Mouse (Mus musculus) kidney, embryonic 16.5 days (tissue): ENCODE measurements at regions not wholly inside any gene's neighbourhood (a gene's known extent, or its start where the extent isn't known, plus 50 kb on each side); places are given as distances from the start of the nearest gene placed in this dataset.

Source experiments
- ATAC-seq: fragments of 200-750 bp; cut with Nextera tagmentation; 2 replicates; pipeline ENCODE4 v1.8.0; 2017; ENCODE audit warnings: moderate TSS enrichment; ENCODE audit not compliant: low FRiP score, low TSS enrichment
- H3K27ac ChIP-seq: fragments of 300-500 bp; sonication (generic); 2 replicates; pipeline ENCODE4 v1.5.1; 2014; ENCODE audit warnings: low read length
- H3K27me3 ChIP-seq: fragments of 300-500 bp; sonication (generic); 2 replicates; pipeline ENCODE4 v1.6.1; 2014; ENCODE audit warnings: low read length, control low read depth, mixed read lengths; ENCODE audit not compliant: insufficient read depth
- H3K36me3 ChIP-seq: fragments of 300-500 bp; sonication (generic); 2 replicates; pipeline ENCODE4 v1.6.1; 2014; ENCODE audit warnings: low read length, control low read depth, mixed read lengths; ENCODE audit not compliant: insufficient read depth
- H3K4me1 ChIP-seq: fragments of 300-500 bp; sonication (generic); 2 replicates; pipeline ENCODE4 v1.6.1; 2014; ENCODE audit warnings: low read length, control low read depth, mixed read lengths; ENCODE audit not compliant: insufficient read depth
- H3K4me2 ChIP-seq: fragments of 300-500 bp; sonication (generic); replicated peaks from 2 replicates; pipeline ENCODE4 v1.6.1; 2014; ENCODE audit warnings: low read depth, low read length
- H3K4me3 ChIP-seq: fragments of 300-500 bp; sonication (generic); 2 replicates; pipeline ENCODE4 v1.5.1; 2014; ENCODE audit warnings: mild to moderate bottlenecking, low read length
- H3K9ac ChIP-seq: fragments of 300-500 bp; sonication (generic); replicated peaks from 2 replicates; pipeline ENCODE4 v1.6.1; 2014; ENCODE audit warnings: low read length
- H3K9me3 ChIP-seq: fragments of 300-500 bp; sonication (generic); 2 replicates; pipeline ENCODE4 v1.6.1; 2016; ENCODE audit warnings: low read length, control low read depth
- WGBS: fragments of 180-500 bp; shearing (Covaris S2); extraction: QIAGEN DNeasy Blood & Tissue Kit; methylation state at CpG from one replicate; pipeline ENCODE4 v1.1.7; 2014; 5-methylcytosine and 5-hydroxymethylcytosine counted together

DNA sequence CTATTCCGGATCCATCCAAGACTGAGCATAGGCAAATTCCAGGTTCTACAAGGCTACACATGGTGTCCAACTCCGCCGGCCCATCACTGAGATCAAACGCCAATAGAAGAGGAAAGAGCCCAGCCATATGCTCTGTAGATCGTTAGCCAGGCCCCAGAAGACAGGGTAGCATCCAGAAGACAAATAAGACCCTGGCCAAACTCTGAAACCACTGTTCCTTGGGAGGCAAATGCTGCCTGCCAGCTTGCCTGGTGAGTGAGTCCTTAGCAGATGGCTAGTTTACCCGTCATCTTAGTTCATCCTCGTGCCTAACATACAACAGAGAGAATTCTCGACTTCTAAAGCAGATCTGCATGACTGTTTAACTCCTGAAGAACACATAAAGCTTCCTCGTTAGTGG lies 109.4 kb upstream of the Arid2 start:
- WGBS: 72% methylated on average over 9 of the region's 9 CpGs
- no peaks in the 10 kb centered on the region for H3K9me3 ChIP-seq
- H3K27me3 ChIP-seq: no peaks in the 10 kb centered on the region
- no peaks in the 10 kb centered on the region for H3K4me1 ChIP-seq
- no peaks in the 10 kb centered on the region for H3K36me3 ChIP-seq
- no peak overlapping the region for H3K27ac ChIP-seq
- H3K9ac ChIP-seq: no peak overlapping the region
- no peak overlapping the region for H3K4me2 ChIP-seq
- ATAC-seq: no peak
- no peak overlapping the region for H3K4me3 ChIP-seq

DNA sequence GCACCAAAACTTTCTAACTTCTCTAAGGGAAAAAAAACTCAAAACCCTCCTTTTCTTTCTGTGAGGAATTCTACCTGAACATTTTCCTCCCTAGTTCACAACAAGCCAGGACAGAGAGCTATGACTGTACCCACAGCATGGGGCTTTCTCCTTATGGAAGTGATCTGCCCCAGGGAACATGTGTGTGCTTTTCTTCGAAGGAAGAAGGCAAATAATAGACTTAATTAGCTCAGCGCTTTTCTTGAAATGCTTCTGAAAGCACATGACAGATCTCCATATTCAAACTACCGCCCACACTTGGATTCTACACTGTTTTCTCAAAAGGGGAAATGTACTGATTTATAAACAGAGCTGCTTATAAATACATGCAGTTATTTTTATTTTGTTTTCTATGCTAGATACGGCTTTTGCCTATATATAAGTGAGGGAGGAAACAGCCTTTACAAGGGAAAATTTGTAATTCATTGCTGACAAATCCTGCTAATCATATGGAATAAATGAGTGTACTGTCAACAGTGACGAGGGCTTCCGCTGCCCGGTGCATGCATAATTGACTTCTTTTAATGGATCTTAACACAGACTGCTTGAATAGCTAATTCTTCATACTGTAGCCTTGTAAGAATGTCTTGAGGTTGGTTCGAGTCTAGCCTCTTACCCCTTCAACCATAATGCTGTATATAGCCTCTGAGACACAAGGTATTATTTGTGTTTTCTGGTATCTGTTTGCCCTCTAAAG lies 108.8 kb upstream of the Arid2 start:
- Histone ChIP-seq H3K4me2 (no peak overlapping the region), H3K9ac (no peak overlapping the region), H3K27me3 (no peaks in the 10 kb centered on the region), H3K9me3 (no peaks in the 10 kb centered on the region), H3K36me3 (no peaks in the 10 kb centered on the region), H3K4me3 (no peak overlapping the region), H3K27ac (no peak overlapping the region), H3K4me1 (no peaks in the 10 kb centered on the region)
- 67% methylated on average over 8 of the region's 8 CpGs for WGBS
- ATAC-seq: no peak

DNA sequence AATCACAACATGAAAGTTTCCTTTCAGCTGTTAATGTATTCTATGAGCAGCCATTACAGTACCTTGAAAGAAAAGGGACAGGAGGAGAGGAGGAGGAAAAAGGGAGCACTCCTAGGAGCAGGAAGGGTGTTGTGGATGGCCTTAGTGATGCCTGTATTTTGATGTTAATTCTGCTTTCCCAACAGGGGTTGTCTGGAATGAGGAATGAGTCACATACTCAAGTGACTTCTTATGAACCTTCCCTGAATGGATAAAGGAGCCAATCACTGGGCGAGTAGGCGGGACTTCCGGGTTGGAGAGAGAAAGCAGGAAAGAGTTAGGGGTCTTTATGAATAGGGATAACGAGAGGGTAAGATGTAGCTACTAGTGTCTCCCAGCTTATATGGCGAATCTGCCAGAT lies 107.8 kb upstream of the Arid2 start:
- Histone ChIP-seq H3K4me2 (no peak overlapping the region), H3K36me3 (no peaks in the 10 kb centered on the region), H3K4me3 (no peak overlapping the region), H3K9me3 (no peaks in the 10 kb centered on the region), H3K9ac (no peak overlapping the region), H3K27me3 (no peaks in the 10 kb centered on the region), H3K4me1 (no peaks in the 10 kb centered on the region), H3K27ac (no peak overlapping the region)
- no peak for ATAC-seq
- WGBS: 87% methylated on average over 5 of the region's 5 CpGs

DNA sequence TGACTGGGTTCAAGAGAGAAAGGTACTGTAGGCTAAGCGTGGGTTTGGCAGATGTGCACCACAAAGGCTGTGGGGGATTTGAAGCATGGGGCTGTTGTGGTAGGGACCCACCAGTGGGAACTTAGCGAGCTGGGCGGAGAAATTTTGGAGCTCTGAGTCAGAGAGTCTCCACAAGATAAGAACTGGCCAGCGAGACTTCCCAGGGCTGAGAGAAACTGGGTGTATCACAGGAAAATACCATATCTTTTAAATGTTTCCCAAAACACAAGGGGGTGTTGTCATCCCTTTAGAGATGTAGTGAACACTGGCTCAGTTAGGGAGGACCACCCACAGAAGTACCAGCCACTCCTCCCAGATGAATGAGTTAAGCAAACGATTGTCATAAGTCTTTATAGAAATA lies 107.3 kb upstream of the Arid2 start:
- Histone ChIP-seq H3K36me3 (no peaks in the 10 kb centered on the region), H3K4me2 (no peak overlapping the region), H3K27ac (no peak overlapping the region), H3K4me3 (no peak overlapping the region), H3K27me3 (no peaks in the 10 kb centered on the region), H3K4me1 (no peaks in the 10 kb centered on the region), H3K9me3 (no peaks in the 10 kb centered on the region), H3K9ac (no peak overlapping the region)
- ATAC-seq: no peak
- 87% methylated on average over 5 of the region's 5 CpGs for WGBS

DNA sequence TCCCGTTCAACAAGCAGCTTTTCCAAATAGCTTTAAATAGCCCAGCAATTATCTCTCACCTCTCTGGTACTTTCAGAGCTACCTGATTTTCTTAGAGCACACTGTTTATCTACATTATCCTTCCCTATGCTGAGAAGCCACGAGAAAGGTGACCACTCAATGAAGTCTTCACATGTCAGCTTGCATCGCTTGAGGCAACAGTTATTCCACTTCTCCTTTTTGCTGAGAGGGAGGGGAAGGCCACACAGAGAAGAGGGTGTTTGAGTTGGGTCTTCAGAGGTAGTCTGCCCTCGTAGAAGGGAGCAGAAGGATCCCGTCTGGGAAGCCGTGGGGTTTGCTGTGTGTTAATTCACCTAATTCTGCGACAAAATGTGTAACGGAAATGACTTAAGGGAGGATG lies 106.3 kb upstream of the Arid2 start:
- WGBS: 86% methylated on average over 8 of the region's 8 CpGs
- H3K9ac ChIP-seq: no peak overlapping the region
- no peaks in the 10 kb centered on the region for H3K27me3 ChIP-seq
- no peaks in the 10 kb centered on the region for H3K36me3 ChIP-seq
- no peak overlapping the region for H3K4me3 ChIP-seq
- H3K9me3 ChIP-seq: no peaks in the 10 kb centered on the region
- no peak overlapping the region for H3K4me2 ChIP-seq
- peaks cover 4% of the 10 kb centered on the region; the same call in 1 of the 2 replicates for H3K4me1 ChIP-seq
- no peak overlapping the region for H3K27ac ChIP-seq
- ATAC-seq: no peak

DNA sequence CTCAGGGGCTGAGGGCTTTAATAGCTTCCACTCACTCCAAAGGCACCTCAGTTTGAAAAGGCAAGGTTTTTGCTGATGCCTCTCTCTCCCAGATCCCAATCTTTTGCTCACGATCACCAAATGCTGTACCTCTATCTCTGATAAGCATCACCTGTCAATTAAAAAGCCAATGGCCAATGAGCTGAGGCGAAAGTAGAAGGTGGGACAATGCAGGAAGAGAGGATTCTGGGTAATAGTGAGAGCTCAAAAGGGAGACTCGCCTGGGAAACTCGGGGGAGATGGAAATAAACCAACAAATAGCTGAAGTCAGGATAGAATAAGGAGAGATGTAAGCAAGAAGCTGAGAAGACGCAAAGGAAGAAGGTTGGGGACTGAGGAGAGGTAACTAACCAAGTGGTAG lies 105.0 kb upstream of the Arid2 start:
- no peaks in the 10 kb centered on the region for H3K36me3 ChIP-seq
- H3K27ac ChIP-seq: no peak overlapping the region
- H3K27me3 ChIP-seq: no peaks in the 10 kb centered on the region
- no peaks in the 10 kb centered on the region for H3K9me3 ChIP-seq
- no peak overlapping the region for H3K4me3 ChIP-seq
- ATAC-seq: no peak
- H3K9ac ChIP-seq: no peak overlapping the region
- H3K4me1 ChIP-seq: peaks cover 4% of the 10 kb centered on the region; the same call in 1 of the 2 replicates
- WGBS: 75% methylated on average over 5 of the region's 5 CpGs
- H3K4me2 ChIP-seq: no peak overlapping the region

DNA sequence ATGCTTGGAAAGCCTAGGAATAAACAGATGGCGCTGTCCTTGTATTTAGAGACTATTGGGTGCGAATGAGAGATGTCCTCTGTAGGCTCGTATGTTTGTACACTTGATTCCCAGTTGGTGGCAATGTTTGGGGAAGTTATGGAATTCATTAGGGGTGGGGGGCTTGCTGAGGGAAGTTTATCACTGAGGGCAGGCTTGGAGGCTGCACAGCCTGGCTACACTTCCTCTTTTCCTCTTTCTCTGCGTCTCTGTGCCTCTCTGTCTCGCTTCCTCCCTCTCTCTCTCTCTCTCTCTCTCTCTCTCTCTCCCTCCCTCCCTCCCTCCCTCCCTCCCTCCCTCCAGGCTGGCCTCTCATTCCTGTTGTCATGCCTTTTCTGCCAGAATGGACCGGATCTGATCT lies 104.2 kb upstream of the Arid2 start:
- H3K9ac ChIP-seq: no peak overlapping the region
- WGBS: 74% methylated on average over 6 of the region's 6 CpGs
- no peak for ATAC-seq

DNA sequence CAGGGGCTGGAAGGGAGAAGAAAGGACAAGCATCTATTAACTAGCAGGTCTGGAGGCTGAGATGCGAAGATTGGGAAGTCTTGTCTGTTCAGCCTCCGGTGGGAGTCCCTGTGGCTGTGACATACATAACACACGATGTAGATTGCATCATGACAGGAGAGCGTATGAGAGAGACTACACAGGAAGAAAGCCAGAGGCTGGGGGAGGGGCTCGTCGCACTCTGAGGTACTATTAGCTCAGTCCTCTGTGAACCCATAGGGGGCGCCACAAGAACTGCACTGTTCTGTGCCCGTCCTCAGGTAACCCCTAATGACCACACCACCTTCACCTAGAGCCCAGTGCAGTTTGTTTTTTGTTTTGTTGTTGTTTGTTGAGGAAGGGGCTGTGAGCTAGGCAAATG lies 102.7 kb upstream of the Arid2 start:
- Histone ChIP-seq H3K9me3 (no peaks in the 10 kb centered on the region), H3K4me1 (peaks cover 4% of the 10 kb centered on the region; the same call in 1 of the 2 replicates), H3K27me3 (no peaks in the 10 kb centered on the region), H3K4me2 (no peak overlapping the region), H3K27ac (no peak overlapping the region), H3K36me3 (no peaks in the 10 kb centered on the region), H3K4me3 (no peak overlapping the region), H3K9ac (no peak overlapping the region)
- ATAC-seq: no peak
- 80% methylated on average over 8 of the region's 8 CpGs for WGBS

More for the DNA sequence above, 104.2 kb upstream of the Arid2 start:
- H3K27ac ChIP-seq: no peak overlapping the region
- no peaks in the 10 kb centered on the region for H3K27me3 ChIP-seq
- no peak overlapping the region for H3K4me3 ChIP-seq
- peaks cover 4% of the 10 kb centered on the region; the same call in 1 of the 2 replicates for H3K4me1 ChIP-seq
- H3K36me3 ChIP-seq: no peaks in the 10 kb centered on the region
- H3K9me3 ChIP-seq: no peaks in the 10 kb centered on the region
- H3K4me2 ChIP-seq: no peak overlapping the region

DNA sequence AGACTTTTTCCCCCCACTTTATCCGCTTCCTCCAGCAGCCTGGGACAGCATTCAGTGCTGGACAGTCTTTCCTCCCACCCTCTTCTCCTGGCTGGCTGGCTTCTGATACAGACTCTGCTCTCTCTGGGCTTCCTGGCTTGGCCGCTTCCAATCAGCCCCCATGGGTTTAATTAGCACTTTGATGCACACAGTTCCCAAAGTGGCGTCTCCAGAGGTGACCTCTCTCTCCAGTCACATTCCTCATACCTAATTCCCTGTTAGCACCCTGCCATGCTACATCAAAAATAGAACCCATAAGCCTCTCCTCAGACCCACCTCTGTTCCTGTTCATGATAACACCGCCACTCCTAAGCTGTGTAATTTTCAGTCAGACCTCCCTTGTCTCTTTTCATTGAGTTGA lies 101.9 kb upstream of the Arid2 start:
- Histone ChIP-seq H3K27me3 (no peaks in the 10 kb centered on the region), H3K4me3 (no peak overlapping the region), H3K9ac (no peak overlapping the region), H3K4me1 (peaks cover 4% of the 10 kb centered on the region; the same call in 1 of the 2 replicates), H3K9me3 (no peaks in the 10 kb centered on the region), H3K27ac (no peak overlapping the region), H3K4me2 (no peak overlapping the region), H3K36me3 (no peaks in the 10 kb centered on the region)
- 43% methylated on average over 4 of the region's 4 CpGs for WGBS
- no peak for ATAC-seq

DNA sequence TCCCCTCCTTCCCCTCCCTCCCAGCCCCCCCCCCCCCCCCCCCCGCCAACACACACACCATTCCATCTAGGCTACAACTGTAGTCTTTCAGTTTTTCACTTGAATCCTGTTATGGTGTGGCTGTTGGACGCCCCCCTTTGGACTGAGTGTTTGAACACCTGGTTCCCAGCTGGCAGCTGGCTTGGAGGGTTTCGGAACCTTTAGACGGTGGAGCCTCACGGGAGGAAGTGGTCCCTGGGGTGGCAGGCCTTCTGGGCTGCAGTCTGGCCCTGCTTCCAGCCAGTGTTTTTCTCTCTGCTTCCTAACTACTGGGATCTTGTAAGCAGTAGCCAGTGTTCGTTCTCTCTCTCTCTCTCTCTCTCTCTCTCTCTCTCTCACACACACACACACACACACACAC lies 101.4 kb upstream of the Arid2 start:
- no peaks in the 10 kb centered on the region for H3K27me3 ChIP-seq
- no peak overlapping the region for H3K27ac ChIP-seq
- no peaks in the 10 kb centered on the region for H3K9me3 ChIP-seq
- no peak for ATAC-seq
- no peak overlapping the region for H3K9ac ChIP-seq
- 48% methylated on average over 5 of the region's 6 CpGs for WGBS
- H3K36me3 ChIP-seq: no peaks in the 10 kb centered on the region
- H3K4me2 ChIP-seq: no peak overlapping the region
- H3K4me3 ChIP-seq: no peak overlapping the region
- H3K4me1 ChIP-seq: peaks cover 4% of the 10 kb centered on the region; the same call in 1 of the 2 replicates
